Mouse (Mus musculus): ENCODE results near the gene Dnah6. TPM values are rescaled to one million over a fixed set of nuclear protein-coding genes. Genes with fewer than 3 reads are reported as not detected.
A peak's percentile ranks its signal among the peaks of the same experiment; 100 is the strongest.

Gene Dnah6
- polyA plus RNA-seq, 1 experiment from 2014 or later: 0.02 TPM

GRCm38 (mm10) chr6:73014317-73015160, 206.9 kb downstream of the Dnah6 start:
- H3K27ac ChIP-seq: no peak overlapping the region
- ATAC-seq: no peak
- H3K4me1 ChIP-seq: no peaks in the 10 kb centered on the region
- no peak overlapping the region for H3K9ac ChIP-seq
- no peaks in the 10 kb centered on the region for H3K36me3 ChIP-seq
- H3K4me3 ChIP-seq: no peak overlapping the region
- no peaks in the 10 kb centered on the region for H3K9me3 ChIP-seq (replicated peaks)
- WGBS (ENCODE audit: insufficient replicate concordance): 49% methylated on average over 13 of the region's 13 CpGs
- H3K27me3 ChIP-seq (replicated peaks): no peaks in the 10 kb centered on the region
- no peak overlapping the region for H3K4me2 ChIP-seq

GRCm38 (mm10) chr6:73012931-73013330, 208.5 kb downstream of the Dnah6 start:
- no peak for ATAC-seq
- H3K9ac ChIP-seq: no peak overlapping the region
- no peak overlapping the region for H3K27ac ChIP-seq
- H3K36me3 ChIP-seq: no peaks in the 10 kb centered on the region
- no peak overlapping the region for H3K4me3 ChIP-seq
- H3K27me3 ChIP-seq (replicated peaks): no peaks in the 10 kb centered on the region
- no peaks in the 10 kb centered on the region for H3K4me1 ChIP-seq
- 68% methylated on average over 8 of the region's 8 CpGs for WGBS (ENCODE audit: insufficient replicate concordance)
- no peak overlapping the region for H3K4me2 ChIP-seq
- H3K9me3 ChIP-seq (replicated peaks): no peaks in the 10 kb centered on the region

DNA sequence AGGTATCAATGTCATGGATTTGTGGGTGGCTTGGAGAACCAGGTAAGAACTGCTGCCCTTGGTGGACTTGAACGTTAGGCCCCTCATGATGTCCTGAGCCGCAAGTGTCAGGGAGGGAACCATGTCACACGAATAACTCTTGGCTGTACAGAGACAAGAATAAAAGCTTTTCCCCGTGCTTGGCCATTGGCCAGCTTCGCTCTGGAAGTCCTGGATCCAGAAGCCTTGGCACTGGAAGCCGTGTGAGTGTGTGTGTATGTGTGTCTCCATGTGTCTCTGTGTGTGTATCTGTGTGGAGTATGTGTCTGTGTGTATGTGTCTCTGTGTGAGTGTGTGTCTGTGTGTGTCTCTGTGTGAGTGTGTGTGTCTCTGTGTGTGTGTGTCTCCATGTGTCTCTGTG, 209.6 kb downstream of the Dnah6 start:
- Histone ChIP-seq H3K27ac (no peak overlapping the region), H3K4me1 (no peaks in the 10 kb centered on the region)
- 78% methylated on average over 6 of the region's 6 CpGs for WGBS (ENCODE audit: insufficient replicate concordance)

DNA sequence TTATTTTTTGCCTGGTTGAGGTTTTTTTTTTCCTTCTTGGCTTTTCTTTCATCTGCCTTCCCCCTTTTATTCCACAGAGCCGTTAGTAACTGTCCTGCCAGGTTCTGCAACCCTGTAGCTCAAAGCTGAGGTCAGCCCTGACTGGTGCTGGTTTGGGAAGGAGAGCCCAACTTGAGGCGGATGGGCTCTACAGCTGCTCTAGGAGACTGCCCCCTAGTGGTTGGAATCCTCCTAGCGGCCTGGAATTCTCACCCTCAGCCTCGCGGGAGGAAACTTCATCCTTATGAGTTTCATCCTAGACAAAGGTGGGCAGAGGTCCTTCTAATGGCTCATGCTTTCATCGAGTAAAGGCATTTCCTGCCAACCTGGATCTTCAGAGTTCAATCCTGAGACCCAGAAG, 211.4 kb downstream of the Dnah6 start:
- ATAC-seq: no peak
- Histone ChIP-seq H3K4me2 (no peak overlapping the region), H3K36me3 (no peaks in the 10 kb centered on the region), H3K27me3 (replicated peaks) (no peaks in the 10 kb centered on the region), H3K4me3 (no peak overlapping the region), H3K9ac (no peak overlapping the region), H3K4me1 (no peaks in the 10 kb centered on the region), H3K9me3 (replicated peaks) (no peaks in the 10 kb centered on the region), H3K27ac (no peak overlapping the region)
- WGBS (ENCODE audit: insufficient replicate concordance): 16% methylated on average over 6 of the region's 6 CpGs

More for the DNA sequence above, 209.6 kb downstream of the Dnah6 start:
- H3K27me3 ChIP-seq (replicated peaks): no peaks in the 10 kb centered on the region
- no peak overlapping the region for H3K4me2 ChIP-seq
- no peaks in the 10 kb centered on the region for H3K36me3 ChIP-seq
- no peaks in the 10 kb centered on the region for H3K9me3 ChIP-seq (replicated peaks)
- no peak overlapping the region for H3K9ac ChIP-seq
- no peak overlapping the region for H3K4me3 ChIP-seq
- no peak for ATAC-seq

DNA sequence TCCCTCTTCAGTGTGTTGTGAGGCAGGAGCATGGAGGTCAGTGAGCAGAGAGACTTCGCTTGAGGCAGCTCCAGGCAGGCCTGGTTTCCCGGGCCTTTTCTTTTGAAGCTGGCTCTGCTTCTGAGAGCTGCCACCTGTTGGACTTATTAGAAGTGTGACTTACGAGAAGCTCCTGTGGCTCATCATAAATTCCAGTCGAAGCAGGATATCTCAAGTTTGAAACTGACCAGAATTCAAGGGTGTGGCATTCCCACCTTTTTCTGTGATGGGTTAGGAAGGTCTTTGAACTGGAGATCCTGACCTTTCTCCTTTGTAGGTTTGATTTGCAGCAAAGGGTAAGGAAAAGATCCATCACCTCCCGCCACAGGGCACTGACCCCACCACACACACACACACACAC, 217.8 kb downstream of the Dnah6 start:
- ATAC-seq: no peak

GRCm38 (mm10) chr6:73002391-73002790, 219.1 kb downstream of the Dnah6 start:
- Histone ChIP-seq H3K9ac (no peak overlapping the region), H3K4me1 (no peaks in the 10 kb centered on the region; the same call in 1 of the 2 replicates), H3K27ac (no peak overlapping the region), H3K36me3 (no peaks in the 10 kb centered on the region), H3K4me2 (no peak overlapping the region), H3K4me3 (no peak overlapping the region), H3K27me3 (replicated peaks) (no peaks in the 10 kb centered on the region), H3K9me3 (replicated peaks) (no peaks in the 10 kb centered on the region)
- 45% methylated on average over 1 of the region's 1 CpGs for WGBS (ENCODE audit: insufficient replicate concordance)
- ATAC-seq: peak; percentile 77

More for the DNA sequence above, 217.8 kb downstream of the Dnah6 start:
- H3K9me3 ChIP-seq (replicated peaks): no peaks in the 10 kb centered on the region
- no peaks in the 10 kb centered on the region for H3K36me3 ChIP-seq
- no peak overlapping the region for H3K4me2 ChIP-seq
- no peak overlapping the region for H3K4me3 ChIP-seq
- no peaks in the 10 kb centered on the region; the same call in 1 of the 2 replicates for H3K4me1 ChIP-seq
- WGBS (ENCODE audit: insufficient replicate concordance): 68% methylated on average over 5 of the region's 5 CpGs
- no peaks in the 10 kb centered on the region for H3K27me3 ChIP-seq (replicated peaks)
- H3K9ac ChIP-seq: no peak overlapping the region
- no peak overlapping the region for H3K27ac ChIP-seq

DNA sequence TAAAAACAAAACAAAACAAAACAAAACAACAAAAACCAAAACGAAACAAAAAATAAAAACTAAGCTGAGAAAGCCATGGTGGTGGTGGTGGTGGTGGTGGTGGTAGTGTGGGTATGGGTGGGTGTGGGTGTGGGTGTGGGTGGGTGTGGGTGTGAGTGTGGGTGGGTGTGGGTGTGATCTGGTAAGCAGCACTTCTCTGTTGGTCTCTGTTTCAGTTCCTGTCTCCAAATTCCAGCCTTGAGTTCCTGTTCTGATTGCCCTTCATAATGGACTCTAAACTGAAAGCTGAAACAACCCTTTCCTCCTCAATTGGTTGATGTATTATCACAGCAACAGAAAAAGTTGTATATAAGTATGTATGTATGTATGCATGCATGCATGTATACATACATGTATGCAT, 222.6 kb downstream of the Dnah6 start:
- no peak for ATAC-seq
- Histone ChIP-seq H3K4me1 (no peaks in the 10 kb centered on the region; the same call in 1 of the 2 replicates), H3K4me2 (no peak overlapping the region), H3K9me3 (replicated peaks) (no peaks in the 10 kb centered on the region), H3K4me3 (no peak overlapping the region), H3K27me3 (replicated peaks) (no peaks in the 10 kb centered on the region), H3K9ac (no peak overlapping the region), H3K27ac (no peak overlapping the region), H3K36me3 (no peaks in the 10 kb centered on the region)
- WGBS (ENCODE audit: insufficient replicate concordance): 65% methylated on average over 1 of the region's 1 CpGs

DNA sequence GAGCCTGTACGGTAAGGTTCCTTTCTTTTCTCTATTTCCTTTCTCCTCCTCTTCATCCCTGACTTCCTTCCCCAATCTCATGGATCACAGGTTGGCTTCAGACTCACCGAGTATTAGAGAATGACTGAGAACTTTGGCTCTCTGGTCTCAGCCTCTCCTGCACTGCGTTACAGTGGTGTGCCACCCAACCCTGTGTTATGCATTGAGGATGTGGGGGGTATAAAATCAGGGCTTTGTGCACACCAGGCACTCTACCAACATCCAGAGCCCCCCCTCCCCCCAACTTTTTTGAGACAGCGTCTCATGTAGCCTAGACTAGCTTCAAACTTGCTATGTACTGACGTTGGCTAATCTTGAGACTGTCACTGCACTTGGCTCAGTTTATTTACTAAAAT, 227.8 kb downstream of the Dnah6 start:
- WGBS (ENCODE audit: insufficient replicate concordance): 58% methylated on average over 5 of the region's 5 CpGs
- H3K27me3 ChIP-seq (replicated peaks): no peaks in the 10 kb centered on the region
- H3K9me3 ChIP-seq (replicated peaks): no peaks in the 10 kb centered on the region
- H3K4me3 ChIP-seq: no peak overlapping the region
- no peak for ATAC-seq
- H3K9ac ChIP-seq: no peak overlapping the region
- peaks cover 6% of the 10 kb centered on the region; the same call in 1 of the 2 replicates for H3K4me1 ChIP-seq
- no peak overlapping the region for H3K4me2 ChIP-seq
- H3K36me3 ChIP-seq: no peaks in the 10 kb centered on the region
- H3K27ac ChIP-seq: no peak overlapping the region

GRCm38 (mm10) chr6:72993054-72993687, 228.3 kb downstream of the Dnah6 start:
- Histone ChIP-seq H3K4me3 (no peak overlapping the region), H3K36me3 (no peaks in the 10 kb centered on the region), H3K9me3 (replicated peaks) (no peaks in the 10 kb centered on the region), H3K27me3 (replicated peaks) (no peaks in the 10 kb centered on the region), H3K9ac (no peak overlapping the region), H3K4me1 (peaks cover 6% of the 10 kb centered on the region; the same call in 1 of the 2 replicates), H3K4me2 (no peak overlapping the region), H3K27ac (no peak overlapping the region)
- peak; percentile 58; the same call in 1 of the 2 replicates for ATAC-seq
- WGBS (ENCODE audit: insufficient replicate concordance): 34% methylated on average over 8 of the region's 8 CpGs

DNA sequence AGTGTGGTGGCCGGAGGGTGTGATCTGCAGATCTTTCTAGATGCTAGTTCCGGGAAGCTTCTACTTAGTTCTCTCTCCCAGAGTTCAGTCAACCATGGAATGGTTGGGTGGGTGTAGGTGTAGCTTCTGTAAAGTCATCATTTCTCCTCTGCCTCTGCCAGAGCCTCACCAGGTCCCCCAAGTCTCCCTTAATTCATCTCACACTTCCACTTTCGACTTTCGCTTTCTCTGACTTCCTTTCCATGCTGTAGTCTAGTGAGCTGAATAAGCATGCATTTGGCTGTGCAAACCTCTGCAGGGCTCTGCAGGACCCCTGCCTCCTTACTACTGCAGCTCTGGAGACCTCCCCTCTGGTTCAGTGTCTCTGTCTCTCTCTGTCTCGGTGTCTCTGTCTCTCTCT, 231.2 kb downstream of the Dnah6 start:
- no peak overlapping the region for H3K27ac ChIP-seq
- H3K4me1 ChIP-seq: peaks cover 6% of the 10 kb centered on the region; the same call in 1 of the 2 replicates
- no peak overlapping the region for H3K4me3 ChIP-seq
- no peaks in the 10 kb centered on the region for H3K27me3 ChIP-seq (replicated peaks)
- no peaks in the 10 kb centered on the region for H3K9me3 ChIP-seq (replicated peaks)
- H3K4me2 ChIP-seq: no peak overlapping the region
- 62% methylated on average over 5 of the region's 5 CpGs for WGBS (ENCODE audit: insufficient replicate concordance)
- no peak for ATAC-seq
- no peak overlapping the region for H3K9ac ChIP-seq
- H3K36me3 ChIP-seq: no peaks in the 10 kb centered on the region

GRCm38 (mm10) chr6:72989028-72989736, 232.3 kb downstream of the Dnah6 start:
- Histone ChIP-seq H3K4me2 (no peak overlapping the region), H3K27me3 (replicated peaks) (no peaks in the 10 kb centered on the region), H3K36me3 (no peaks in the 10 kb centered on the region), H3K4me1 (peaks cover 6% of the 10 kb centered on the region; the same call in 1 of the 2 replicates), H3K4me3 (no peak overlapping the region), H3K27ac (no peak overlapping the region), H3K9ac (no peak overlapping the region), H3K9me3 (replicated peaks) (no peaks in the 10 kb centered on the region)
- WGBS (ENCODE audit: insufficient replicate concordance): 31% methylated on average over 7 of the region's 7 CpGs
- ATAC-seq: no peak

DNA sequence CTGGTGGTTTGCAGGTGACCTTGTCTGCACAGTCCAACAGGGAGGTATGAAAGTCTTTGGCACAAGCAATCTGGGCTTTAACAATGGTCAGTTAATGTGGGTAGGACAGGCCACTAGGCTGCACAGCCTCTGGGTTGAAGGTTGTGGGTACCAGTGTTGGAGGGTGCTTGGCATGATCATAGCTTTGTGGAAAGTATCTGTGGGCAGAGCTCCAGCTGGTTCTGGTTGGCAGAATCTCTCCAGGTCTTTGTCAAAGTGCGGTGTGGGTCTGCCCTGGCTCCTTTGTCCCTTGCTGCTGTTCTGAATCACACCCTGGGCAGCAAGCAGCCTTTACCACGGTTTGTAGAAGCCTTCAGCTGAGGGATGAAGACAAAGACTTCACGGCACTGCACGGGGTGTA, 238.9 kb downstream of the Dnah6 start:
- ATAC-seq: no peak
- 74% methylated on average over 4 of the region's 4 CpGs for WGBS (ENCODE audit: insufficient replicate concordance)

More for the DNA sequence above, 238.9 kb downstream of the Dnah6 start:
- no peaks in the 10 kb centered on the region for H3K4me1 ChIP-seq
- H3K27ac ChIP-seq: no peak overlapping the region
- no peaks in the 10 kb centered on the region for H3K36me3 ChIP-seq
- H3K27me3 ChIP-seq (replicated peaks): no peaks in the 10 kb centered on the region
- H3K4me3 ChIP-seq: no peak overlapping the region
- no peaks in the 10 kb centered on the region for H3K9me3 ChIP-seq (replicated peaks)
- no peak overlapping the region for H3K4me2 ChIP-seq
- H3K9ac ChIP-seq: no peak overlapping the region
